Mouse (Mus musculus): Measurements from ENCODE around the gene Tspan12. TPM values are rescaled to one million over a fixed set of nuclear protein-coding genes. Genes with fewer than 3 reads are reported as not detected.

The Tspan12 gene
- polyA plus RNA-seq, 1 experiment from 2014 or later, result not detected

GRCm38 (mm10) chr6:21768745-21769446, 83.4 kb downstream of the Tspan12 start:
- Histone ChIP-seq H3K4me3 (ENCODE audit: inconsistent target) (no peak overlapping the region), H3K79me2 (ENCODE audit: inconsistent target) (no peaks in the 10 kb centered on the region), H3K27ac (no peak overlapping the region), H3K36me3 (ENCODE audit: inconsistent target) (no peaks in the 10 kb centered on the region)
- whole genome bisulfite sequencing (ENCODE audit: missing documents), result 82% methylated on average over 9 of the region's 9 CpGs

- Histone ChIP-seq H3K36me3 (ENCODE audit: inconsistent target) (no peaks in the 10 kb centered on the region), H3K4me3 (ENCODE audit: inconsistent target) (no peak overlapping the region), H3K79me2 (ENCODE audit: inconsistent target) (no peaks in the 10 kb centered on the region), H3K27ac (no peak overlapping the region)
- 86% methylated on average over 12 of the region's 12 CpGs for WGBS (ENCODE audit: missing documents)
Observed at GRCm38 (mm10) chr6:21767787-21768221, 84.5 kb downstream of the Tspan12 start.

DNA sequence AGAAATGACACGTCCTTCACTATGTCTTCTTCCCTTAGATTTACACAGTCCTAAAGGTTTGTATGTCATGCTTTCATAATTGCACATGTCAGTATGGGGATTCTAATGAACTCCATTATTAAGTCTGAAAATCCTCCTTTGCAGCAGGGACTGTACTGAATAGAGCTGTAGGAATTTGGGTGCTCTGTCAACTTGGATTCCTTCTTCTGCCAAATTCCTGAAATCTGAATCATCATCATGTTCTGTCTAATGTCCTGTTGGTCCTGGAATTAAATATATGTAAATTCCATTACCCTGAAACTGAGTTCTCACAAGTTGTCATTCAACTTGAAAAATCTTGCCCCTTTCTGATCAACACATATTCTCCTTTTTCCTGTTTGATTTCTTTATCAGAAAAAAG, 104.8 kb downstream of the Tspan12 start:
- H3K4me3 ChIP-seq (ENCODE audit: inconsistent target), result no peak overlapping the region
- H3K79me2 ChIP-seq (ENCODE audit: inconsistent target), result no peaks in the 10 kb centered on the region
- no peak overlapping the region for H3K27ac ChIP-seq
- H3K36me3 ChIP-seq (ENCODE audit: inconsistent target), result no peaks in the 10 kb centered on the region
- WGBS (ENCODE audit: missing documents), result 73% methylated on average over 1 of the region's 1 CpGs

GRCm38 (mm10) chr6:21744615-21745266, 107.6 kb downstream of the Tspan12 start:
- H3K79me2 ChIP-seq (ENCODE audit: inconsistent target), result no peaks in the 10 kb centered on the region
- no peak overlapping the region for H3K4me3 ChIP-seq (ENCODE audit: inconsistent target)
- H3K27ac ChIP-seq, result no peak overlapping the region
- WGBS (ENCODE audit: missing documents), result 65% methylated on average over 3 of the region's 3 CpGs
- H3K36me3 ChIP-seq (ENCODE audit: inconsistent target), result no peaks in the 10 kb centered on the region

DNA sequence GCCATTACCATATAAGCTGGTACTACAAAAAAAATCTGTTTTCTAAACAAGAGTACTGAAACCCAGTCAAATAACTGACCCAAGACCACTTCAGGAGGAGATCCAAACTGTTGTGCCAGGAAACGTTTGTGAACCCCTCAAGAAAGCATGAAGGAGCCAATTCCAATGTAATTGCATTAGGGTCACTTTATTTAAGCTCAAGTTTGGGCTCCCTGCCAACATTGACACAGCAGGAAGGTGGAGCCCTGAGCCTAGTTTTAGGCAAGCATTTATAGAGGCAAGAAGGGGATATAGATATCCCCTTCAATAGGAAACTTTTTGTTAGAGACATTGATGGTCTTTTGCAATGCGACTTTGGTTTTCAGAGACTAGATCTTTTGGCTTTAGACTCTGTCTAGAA, 111.7 kb downstream of the Tspan12 start:
- H3K79me2 ChIP-seq (ENCODE audit: inconsistent target), result no peaks in the 10 kb centered on the region
- no peaks in the 10 kb centered on the region for H3K36me3 ChIP-seq (ENCODE audit: inconsistent target)
- H3K4me3 ChIP-seq (ENCODE audit: inconsistent target), result no peak overlapping the region
- WGBS (ENCODE audit: missing documents), result 78% methylated on average over 2 of the region's 2 CpGs
- no peak overlapping the region for H3K27ac ChIP-seq

DNA sequence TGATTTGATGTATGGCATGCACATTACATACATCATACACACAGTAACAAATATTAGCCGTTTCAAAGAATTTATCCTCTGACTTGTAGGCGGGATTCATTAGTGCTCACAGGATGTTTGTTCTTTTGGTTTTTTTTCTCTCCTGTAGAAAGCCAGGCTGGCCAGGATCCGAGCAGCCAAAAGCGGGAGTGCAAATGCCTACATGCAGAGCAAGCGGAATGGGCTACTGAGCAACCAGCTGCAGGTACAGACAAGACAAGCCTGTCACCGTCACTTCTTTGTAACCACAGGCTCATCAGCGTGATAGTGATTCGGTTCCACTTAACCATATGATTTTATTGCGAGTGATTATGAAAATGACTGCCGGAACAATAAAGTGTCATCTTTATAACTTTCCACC, 130.1 kb downstream of the Tspan12 start:
- 86% methylated on average over 10 of the region's 10 CpGs for WGBS (ENCODE audit: missing documents)
- H3K4me3 ChIP-seq (ENCODE audit: inconsistent target), result no peak overlapping the region
- no peaks in the 10 kb centered on the region for H3K36me3 ChIP-seq (ENCODE audit: inconsistent target)
- H3K27ac ChIP-seq, result no peak overlapping the region
- no peaks in the 10 kb centered on the region for H3K79me2 ChIP-seq (ENCODE audit: inconsistent target)

Other genes starting within 250 kb of the Tspan12 start
- gene Ing3, start 97.1 kb upstream of the Tspan12 start, polyA plus RNA-seq (2018), result 6.7 to 16.5 TPM (median 13.4 TPM) in 3 replicates
- gene Cped1, start 133.4 kb upstream of the Tspan12 start, polyA plus RNA-seq (2018), result 0.33 to 2.0 TPM (median 1.5 TPM) in 3 replicates

Measured in macrophage (primary cell).